Mouse (Mus musculus): ENCODE results near the gene BC107364.
"Not testable (repeated sequence)": the region's sequence is repeated elsewhere in the genome, so short reads cannot be mapped to it uniquely, and the experiment has no call there.

Gene BC107364

DNA sequence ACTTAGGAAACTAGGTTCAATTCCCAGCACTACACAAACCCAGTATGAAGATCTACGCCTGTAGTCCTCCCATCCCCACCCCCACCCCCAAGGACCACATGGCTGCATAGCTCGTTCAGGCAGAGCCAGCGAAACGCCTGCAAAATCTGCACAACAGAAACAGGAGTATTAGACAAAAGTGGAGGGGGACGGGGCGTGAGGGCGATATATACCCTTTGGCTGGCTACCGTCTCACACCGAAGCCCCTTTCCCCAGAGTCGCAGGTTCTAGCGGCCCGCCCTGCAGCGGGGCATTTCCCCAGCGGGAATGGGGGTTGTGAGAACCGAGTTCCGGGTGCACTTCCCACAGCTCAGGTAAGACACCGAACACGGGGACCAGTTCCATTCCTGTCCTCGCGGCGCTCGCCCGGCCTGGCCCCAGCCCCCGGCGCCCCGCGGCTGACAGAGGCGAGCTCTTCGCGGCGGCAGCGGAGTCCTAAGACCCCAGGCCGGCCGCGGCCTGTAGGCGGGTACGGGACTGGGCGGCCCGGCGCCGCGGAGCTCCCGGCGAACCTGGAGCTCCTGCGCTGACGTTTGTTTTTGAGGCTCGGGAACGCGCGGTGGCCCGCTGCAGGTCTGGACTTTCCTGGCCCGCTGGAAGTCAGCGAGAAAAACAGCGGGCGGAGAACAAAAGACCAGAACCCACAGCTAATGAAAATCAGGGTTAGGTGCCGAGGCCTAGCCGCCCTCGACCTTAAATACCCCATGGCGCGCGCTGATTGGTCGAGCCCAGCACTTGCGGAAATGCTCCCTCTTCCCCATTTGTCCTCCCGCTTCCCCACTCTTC is 37.8 kb downstream of the BC107364 start:
- peak; percentile 84 for DNase-seq (ENCODE audit: low read depth, low spot score)

DNA sequence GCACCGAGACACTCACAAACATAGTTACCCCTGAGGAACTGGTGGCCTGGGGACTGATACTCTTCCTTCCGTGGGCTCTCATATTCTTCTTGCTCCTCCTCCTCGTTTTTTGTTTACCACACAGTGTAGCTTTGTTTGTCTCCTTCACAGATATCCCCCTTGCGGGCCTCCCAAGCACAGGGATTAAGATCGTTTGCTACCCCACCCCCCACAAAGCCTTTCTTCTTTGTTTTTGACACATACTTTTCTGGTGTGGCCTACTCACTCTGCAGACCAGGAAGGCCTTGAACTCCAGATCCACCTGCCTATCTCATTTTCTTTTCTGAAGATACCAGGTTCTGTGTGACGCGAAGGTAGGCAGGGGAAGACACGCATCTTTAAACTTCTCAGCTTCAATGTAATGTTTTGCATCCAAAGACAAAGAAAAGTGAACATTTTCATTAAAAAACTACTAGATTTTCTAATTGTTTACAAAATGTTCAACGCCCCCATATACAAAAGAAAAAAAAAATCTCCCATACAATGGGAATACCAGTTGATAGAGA is 38.5 kb downstream of the BC107364 start:
- no peak for DNase-seq (ENCODE audit: low read depth, low spot score)

DNA sequence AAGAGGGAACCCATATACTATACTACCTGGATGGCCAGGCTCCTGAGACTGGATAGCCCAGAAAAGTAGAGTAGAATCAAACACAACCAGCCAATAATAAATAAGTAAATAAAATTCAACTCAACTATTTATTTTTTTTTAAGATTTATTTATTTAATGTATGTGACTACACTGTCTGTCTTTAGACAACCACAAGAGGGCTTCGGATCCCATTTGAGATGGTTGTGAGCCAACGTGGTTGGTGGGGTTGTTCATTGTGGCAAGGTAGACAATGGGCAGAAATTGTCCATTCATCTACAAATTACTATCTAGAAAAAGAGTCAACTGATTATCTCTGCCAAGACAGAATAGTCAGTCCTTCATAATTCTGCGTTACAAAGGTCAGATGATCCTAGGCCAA is 40.3 kb downstream of the BC107364 start:
- DNase-seq (ENCODE audit: low read depth, low spot score): no peak

DNA sequence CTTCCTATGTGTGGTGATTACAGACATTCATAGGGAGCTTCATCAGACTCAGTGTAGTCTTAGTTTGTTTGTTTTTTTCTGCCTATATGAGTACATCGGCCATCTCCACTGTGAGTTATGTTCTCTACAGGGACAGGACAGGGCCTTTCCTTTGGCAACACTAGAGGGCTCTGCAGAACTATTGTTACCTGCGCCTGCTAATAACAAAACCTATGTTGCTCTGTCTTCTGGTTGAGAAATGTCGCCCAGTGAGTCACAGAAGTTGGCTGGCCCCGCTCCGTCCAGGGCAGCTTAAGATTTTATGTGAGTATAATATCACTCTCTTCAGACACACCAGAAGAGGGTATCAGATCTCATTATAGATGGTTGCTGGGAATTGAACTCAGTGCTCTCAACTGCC is 41.1 kb downstream of the BC107364 start:
- DNase-seq (ENCODE audit: low read depth, low spot score): no peak

DNA sequence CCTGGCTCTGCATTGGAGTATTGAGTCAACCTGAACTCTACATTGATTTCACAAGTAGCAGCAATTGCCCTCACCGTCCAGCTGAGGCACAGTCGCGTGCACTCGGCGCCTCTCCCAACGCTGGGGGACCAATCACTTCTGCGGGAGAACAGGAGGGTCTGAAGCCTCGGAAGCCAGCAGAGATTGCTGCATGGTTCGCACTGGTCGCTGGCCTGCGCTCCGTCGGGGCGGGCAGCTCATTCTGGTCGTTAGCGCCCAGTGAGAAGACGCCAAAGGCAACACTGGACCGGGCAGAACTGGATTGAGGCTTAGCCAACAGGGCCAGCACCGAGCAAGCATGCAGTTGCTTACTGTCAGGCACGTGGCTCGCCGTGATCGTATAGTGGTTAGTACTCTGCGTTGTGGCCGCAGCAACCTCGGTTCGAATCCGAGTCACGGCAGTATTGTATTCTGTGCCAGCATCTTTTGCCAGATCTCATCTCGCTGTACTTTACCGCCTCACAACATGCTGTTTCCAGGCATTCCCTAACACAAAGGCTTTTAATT is 42.3 kb downstream of the BC107364 start:
- no peak for DNase-seq (ENCODE audit: low read depth, low spot score)

DNA sequence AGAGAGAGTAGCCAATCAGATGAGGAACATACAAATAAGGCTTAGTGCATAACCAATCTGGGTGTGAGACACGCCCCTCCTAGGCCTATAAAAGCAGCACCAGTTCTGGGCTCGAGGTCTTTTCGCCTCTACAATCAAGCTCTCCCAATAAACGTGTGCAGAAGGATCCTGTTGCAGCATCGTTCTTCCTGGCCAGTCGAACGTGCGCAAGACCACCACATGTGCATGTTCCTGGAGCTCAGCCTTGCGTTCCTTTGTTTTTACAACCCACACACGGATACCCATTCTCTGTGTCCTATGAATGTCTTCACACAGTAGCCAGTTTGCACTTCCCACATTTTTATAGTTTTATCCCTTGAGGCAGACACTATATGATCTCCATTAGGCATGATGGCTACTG is 44.0 kb downstream of the BC107364 start:
- not testable (repeated sequence) for DNase-seq (ENCODE audit: low read depth, low spot score)

DNA sequence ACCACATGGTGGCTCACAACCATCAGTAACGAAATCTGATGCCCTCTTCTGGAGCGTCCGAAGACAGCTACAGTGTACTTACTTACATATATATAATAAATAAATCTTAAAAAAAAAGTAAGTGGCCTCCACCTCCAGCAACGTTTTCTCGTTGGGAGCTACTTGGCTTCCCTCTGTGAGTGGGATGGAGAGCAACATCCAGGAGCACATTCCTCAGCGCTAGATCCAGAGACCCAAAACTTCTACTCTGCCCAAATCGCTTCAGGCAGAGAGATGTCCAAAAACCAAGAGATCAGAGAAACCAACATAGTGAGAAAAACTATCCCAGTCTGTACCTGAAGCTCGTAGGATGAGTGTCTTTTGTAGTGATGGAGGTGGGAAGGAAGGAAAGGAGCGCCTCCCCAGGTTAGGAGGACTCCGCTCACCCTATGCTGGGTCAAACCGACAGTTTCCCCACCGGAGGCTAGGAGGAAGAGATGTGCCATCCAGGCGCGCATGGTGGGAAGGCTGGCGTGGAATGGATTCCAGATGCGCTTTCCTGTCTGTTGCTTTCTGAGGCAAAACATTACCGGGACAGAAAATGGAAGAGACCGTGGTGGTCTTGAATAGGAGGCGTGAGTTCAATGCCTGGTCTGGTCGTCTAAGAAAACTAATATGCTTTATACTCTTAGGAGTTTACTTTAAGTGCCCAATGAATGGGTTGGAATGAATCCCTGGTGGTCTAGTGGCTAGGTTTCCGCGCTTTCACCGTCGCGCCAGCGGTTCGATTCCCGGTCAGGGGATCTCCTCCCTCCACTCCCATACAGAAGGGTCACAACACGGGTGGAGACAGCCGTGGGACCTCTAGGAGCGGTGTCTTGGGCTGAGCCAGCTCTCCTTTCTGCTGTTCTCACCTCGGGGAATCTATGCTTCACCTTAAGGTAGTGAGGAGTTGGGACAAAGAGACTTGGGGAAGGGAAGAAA is 46.3 kb downstream of the BC107364 start:
- no peak for DNase-seq (ENCODE audit: low read depth, low spot score)

DNA sequence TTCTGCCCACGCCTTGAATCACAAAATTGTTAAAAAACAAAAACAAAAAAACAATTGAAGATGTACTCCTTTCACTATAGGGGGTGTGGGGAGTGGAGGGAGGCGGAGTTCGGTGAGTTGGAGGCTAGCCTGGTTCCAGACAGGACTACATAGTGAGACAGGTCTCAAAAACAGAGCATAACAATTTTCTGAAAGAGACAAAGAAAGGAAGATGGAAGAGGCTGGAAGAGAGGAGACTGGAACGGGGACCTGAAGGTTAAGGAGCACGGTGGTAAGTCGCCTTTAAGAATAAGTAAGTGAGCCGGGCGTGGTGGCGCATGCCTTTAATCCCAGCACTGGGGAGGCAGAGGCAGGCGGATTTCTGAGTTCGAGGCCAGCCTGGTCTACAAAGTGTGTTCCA is 47.1 kb downstream of the BC107364 start:
- DNase-seq (ENCODE audit: low read depth, low spot score): no peak

DNA sequence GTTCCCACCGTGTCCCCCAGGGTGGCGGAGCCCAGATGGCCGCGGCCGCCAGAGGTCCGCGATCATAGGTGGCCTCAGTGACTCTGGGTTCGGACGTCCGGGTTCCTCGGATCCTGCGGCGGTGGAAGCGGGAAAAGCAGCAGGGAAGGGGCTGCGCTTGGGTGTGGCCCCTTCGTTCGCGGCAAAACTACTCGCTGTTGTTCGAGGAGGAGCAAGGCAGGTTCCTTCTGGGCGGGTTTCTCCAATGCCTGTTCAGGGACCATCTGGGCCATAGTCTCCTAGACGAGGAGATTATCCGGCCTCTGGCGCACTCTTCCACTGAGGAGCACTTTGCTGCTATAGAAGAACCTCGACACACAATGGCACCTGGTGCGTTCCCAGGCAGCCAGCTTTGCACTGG is 47.7 kb downstream of the BC107364 start:
- DNase-seq (ENCODE audit: low read depth, low spot score): no peak

DNA sequence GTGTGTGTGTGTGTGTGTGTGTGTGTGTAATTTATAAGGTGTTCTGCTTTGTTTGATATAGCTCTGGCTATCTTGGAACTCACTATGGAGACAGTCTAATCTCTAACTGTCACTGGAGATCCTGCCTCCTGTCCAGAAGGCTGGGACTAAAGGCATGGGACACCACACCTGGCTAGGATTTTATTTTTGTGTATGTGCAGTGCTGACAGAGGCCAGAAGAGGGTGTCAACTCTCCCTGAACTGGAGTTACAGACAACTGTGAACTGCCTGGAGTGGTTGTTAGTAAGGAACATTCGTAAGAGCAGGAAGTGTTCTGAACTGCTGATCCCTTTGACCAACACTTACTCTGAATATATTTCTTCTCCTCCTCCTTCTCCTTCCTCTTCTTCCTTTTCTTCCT is 49.1 kb downstream of the BC107364 start:
- no peak for DNase-seq (ENCODE audit: low read depth, low spot score)

DNA sequence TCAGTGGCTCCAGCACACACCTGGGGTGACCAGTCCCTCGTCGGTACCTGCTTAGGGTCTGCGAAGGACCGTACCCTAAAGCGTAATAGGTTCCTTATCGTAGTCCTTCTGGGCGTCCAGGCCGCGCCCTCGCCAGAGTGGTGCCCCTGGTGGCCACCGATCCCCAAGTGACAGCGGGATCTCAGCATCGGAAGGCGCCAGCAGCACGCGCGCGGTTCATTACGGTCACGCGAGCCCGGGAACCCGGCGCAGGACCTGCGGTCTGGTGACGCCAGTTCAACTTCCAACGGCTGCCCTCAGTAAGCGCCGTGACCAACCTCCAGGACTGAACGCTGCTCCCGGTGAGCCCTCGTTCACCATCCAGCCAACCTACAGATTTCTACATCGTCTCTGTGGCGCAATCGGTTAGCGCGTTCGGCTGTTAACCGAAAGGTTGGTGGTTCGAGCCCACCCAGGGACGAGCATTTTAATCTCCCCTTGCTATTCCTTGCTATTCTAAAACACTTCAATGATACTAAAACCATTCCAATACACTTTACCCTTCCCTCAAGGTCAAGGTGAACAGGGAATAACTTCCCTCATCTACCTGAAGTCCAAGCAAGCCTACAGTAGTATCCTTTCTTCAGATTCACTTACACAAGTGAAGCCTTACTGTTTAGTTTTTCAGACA is 50.1 kb downstream of the BC107364 start:
- DNase-seq (ENCODE audit: low read depth, low spot score): peak; percentile 39

DNA sequence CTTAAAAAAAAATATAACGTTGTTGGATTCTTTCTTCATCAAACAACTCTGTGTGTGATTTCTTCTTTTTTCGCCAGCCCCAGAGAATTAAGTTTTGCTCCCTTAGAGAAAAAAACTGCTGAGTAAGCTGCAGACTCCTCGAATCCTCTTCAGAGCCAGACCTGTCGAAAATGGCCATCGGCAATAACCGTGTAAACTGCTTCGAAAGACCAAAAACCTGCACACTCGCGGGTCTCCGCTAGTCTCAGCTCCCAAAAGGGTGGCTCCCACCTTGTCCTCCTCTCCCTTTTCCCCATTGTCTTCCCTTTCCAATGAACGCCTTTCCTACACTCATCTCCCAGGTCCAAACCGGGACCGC is 50.7 kb downstream of the BC107364 start:
- DNase-seq (ENCODE audit: low read depth, low spot score): no peak

DNA sequence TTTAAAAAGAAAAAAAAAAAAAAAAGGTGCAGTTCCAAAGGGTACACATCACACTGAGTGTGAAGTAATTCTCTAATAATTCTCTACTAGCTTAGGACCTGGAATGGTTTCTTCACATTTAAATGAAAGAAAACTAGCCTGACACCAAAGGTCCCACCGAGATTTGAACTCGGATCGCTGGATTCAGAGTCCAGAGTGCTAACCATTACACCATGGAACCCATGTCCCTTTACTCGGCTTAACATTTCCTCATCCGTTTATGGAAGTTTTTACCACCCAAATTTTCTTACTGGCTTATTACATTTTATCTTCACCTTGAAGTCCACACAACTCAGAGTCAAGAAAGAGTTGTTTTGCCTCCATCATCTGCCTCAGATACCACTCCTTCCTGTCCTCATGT is 53.2 kb downstream of the BC107364 start:
- no peak for DNase-seq (ENCODE audit: low read depth, low spot score)

DNA sequence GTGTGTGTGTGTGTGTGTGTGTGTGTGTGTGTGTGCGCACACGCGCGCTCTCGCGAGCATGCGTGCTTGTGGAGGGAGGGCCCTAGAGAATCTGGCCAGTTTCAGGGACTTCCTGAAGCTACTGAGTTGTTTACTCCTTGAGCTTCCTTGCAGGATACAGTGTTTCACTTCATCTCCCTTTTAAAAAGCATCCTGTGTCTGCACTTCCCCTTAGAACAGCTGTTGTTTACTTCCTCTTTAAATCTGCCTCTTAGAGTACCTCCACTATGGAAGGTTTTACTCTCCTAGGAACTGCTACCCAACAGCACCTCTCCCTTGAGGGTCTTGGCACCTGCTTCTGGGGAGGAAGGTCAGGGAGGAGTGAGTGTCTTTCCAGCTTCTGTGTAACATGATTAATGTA is 55.2 kb downstream of the BC107364 start:
- DNase-seq (ENCODE audit: low read depth, low spot score): no peak

DNA sequence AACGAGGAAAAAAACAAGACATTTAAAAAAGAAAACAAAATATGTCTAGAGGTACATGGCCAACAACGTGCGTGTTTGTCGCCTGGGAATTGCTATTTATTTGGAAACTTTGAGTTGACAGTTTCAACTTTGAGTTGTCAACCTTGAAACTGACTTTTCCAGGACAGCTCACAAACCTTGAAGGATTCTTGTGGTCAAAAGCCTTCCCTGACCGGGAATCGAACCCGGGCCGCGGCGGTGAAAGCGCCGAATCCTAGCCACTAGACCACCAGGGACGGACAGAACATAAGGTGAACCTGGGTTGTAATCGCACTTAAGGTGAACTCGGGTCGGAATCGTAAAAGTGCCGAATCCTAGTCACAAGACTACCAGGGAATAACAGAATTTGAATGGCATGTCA is 64.9 kb downstream of the BC107364 start:
- DNase-seq (ENCODE audit: low read depth, low spot score): not testable (repeated sequence)
